Mouse (Mus musculus) hindbrain, embryonic 15.5 days (tissue): ENCODE measurements around the gene Med29. TPM values are rescaled to one million over a fixed set of nuclear protein-coding genes. Genes with fewer than 3 reads are reported as not detected.

Experiments used
- ATAC-seq: fragments of 200-750 bp; cut with Nextera tagmentation; 2 replicates; pipeline ENCODE4 v1.8.0; 2017; ENCODE audit warnings: low read depth, moderate number of reproducible peaks, moderate TSS enrichment; ENCODE audit not compliant: low FRiP score
- H3K27ac ChIP-seq: fragments of 300-500 bp; sonication (generic); replicated peaks from 2 replicates; pipeline ENCODE4 v1.5.1; 2015; ENCODE audit warnings: mild to moderate bottlenecking, inconsistent platforms
- H3K27me3 ChIP-seq: fragments of 300-500 bp; sonication (generic); 2 replicates; pipeline ENCODE4 v1.6.1; 2015; ENCODE audit warnings: control low read depth, inconsistent platforms
- H3K36me3 ChIP-seq: fragments of 300-500 bp; sonication (generic); 2 replicates; pipeline ENCODE4 v1.6.1; 2015; ENCODE audit warnings: control low read depth, inconsistent platforms
- H3K4me1 ChIP-seq: fragments of 300-500 bp; sonication (generic); replicated peaks from 2 replicates; pipeline ENCODE4 v1.6.1; 2015; ENCODE audit warnings: control low read depth, inconsistent platforms
- H3K4me2 ChIP-seq: fragments of 300-500 bp; sonication (generic); 2 replicates; pipeline ENCODE4 v1.6.1; 2015; ENCODE audit warnings: moderate library complexity, mild to moderate bottlenecking, inconsistent platforms
- H3K4me3 ChIP-seq: fragments of 300-500 bp; sonication (generic); 2 replicates; pipeline ENCODE4 v1.5.1; 2015; ENCODE audit warnings: mild to moderate bottlenecking, inconsistent platforms
- H3K9ac ChIP-seq: fragments of 300-500 bp; sonication (generic); 2 replicates; pipeline ENCODE4 v1.6.1; 2015; ENCODE audit warnings: inconsistent platforms
- H3K9me3 ChIP-seq: fragments of 300-500 bp; sonication (generic); 2 replicates; pipeline ENCODE4 v1.6.1; 2016; ENCODE audit warnings: control low read depth, inconsistent platforms
- WGBS: fragments of 180-500 bp; shearing (Covaris S2); methylation state at CpG from one replicate; pipeline ENCODE4 v1.1.7; 2015; 5-methylcytosine and 5-hydroxymethylcytosine counted together
- polyA plus RNA-seq: library from polyadenylated mRNA; unstranded; fragments of >200 nt; fragmentation: Nextera tagmentation; extraction: Ambion mirVana; gene quantifications from 2 replicates; pipeline ENCODE4 v1.2.1, GENCODE M21; 2015

The Med29 gene
- polyA plus RNA-seq, 1 experiment from 2014 or later = 46.6 TPM

- ATAC-seq = no peak
- peaks cover 17% of the 10 kb centered on the region for H3K4me1 ChIP-seq
- no peak overlapping the region for H3K4me2 ChIP-seq
- no peaks in the 10 kb centered on the region for H3K36me3 ChIP-seq
- 51% methylated on average over 7 of the region's 7 CpGs for WGBS
- no peak overlapping the region for H3K27ac ChIP-seq
- no peak overlapping the region for H3K4me3 ChIP-seq
- H3K9me3 ChIP-seq = no peaks in the 10 kb centered on the region
- H3K27me3 ChIP-seq = no peaks in the 10 kb centered on the region
- H3K9ac ChIP-seq = no peak overlapping the region
Observed at GRCm38 (mm10) chr7:28341381-28341780, 51.1 kb downstream of the Med29 start.

GRCm38 (mm10) chr7:28339213-28339917 lies 53.1 kb downstream of the Med29 start:
- 80% methylated on average over 19 of the region's 19 CpGs for WGBS
- ATAC-seq = no peak

GRCm38 (mm10) chr7:28338108-28338998 lies 54.2 kb downstream of the Med29 start, which contains the start of gene Supt5:
Gene Supt5 (minus strand): TSS chr7:28338746.
- peak within 1 kb of the TSS; percentile 61 for H3K4me2 ChIP-seq
- 0 out of 2 replicates have a peak, but pooled peaks cover 3% of the 10 kb centered on the region for H3K36me3 ChIP-seq
- peaks cover 25% of the 10 kb centered on the region for H3K4me1 ChIP-seq
- peak within 1 kb of the TSS; percentile 84 for H3K27ac ChIP-seq
- under 1% methylated on average over 77 of the region's 77 CpGs for WGBS
- peak within 1 kb of the TSS; percentile 79 for H3K4me3 ChIP-seq
- ATAC-seq = peak; percentile 99
- H3K27me3 ChIP-seq = no peaks in the 10 kb centered on the region
- H3K9me3 ChIP-seq = no peaks in the 10 kb centered on the region
- peak within 1 kb of the TSS; percentile 89 for H3K9ac ChIP-seq

More at GRCm38 (mm10) chr7:28339213-28339917, 53.1 kb downstream of the Med29 start:
- H3K27ac ChIP-seq = peak overlapping the region; percentile 82
- no peaks in the 10 kb centered on the region for H3K27me3 ChIP-seq
- H3K4me1 ChIP-seq = peaks cover 26% of the 10 kb centered on the region
- 0 out of 2 replicates have a peak, but pooled peaks cover 3% of the 10 kb centered on the region for H3K36me3 ChIP-seq
- no peaks in the 10 kb centered on the region for H3K9me3 ChIP-seq
- peak overlapping the region; percentile 79 for H3K4me3 ChIP-seq
- peak overlapping the region; percentile 61 for H3K4me2 ChIP-seq
- H3K9ac ChIP-seq = peak overlapping the region; percentile 89

Other genes with a start within 250 kb of the Med29 start
- gene Fbl, start 223.0 kb downstream of the Med29 start, polyA plus RNA-seq = 76.5 and 81.8 TPM in 2 replicates
- gene Dyrk1b, start 213.2 kb downstream of the Med29 start, polyA plus RNA-seq = 14.0 and 14.9 TPM in 2 replicates
- 19.9 and 23.7 TPM in 2 replicates for gene Eid2, start 124.8 kb downstream of the Med29 start, polyA plus RNA-seq
- gene Eid2b, start 115.0 kb downstream of the Med29 start, polyA plus RNA-seq = 38.4 and 38.7 TPM in 2 replicates
- gene Selenov, start 101.5 kb downstream of the Med29 start, polyA plus RNA-seq = 0.62 and 1.4 TPM in 2 replicates
- gene Dll3, start 90.5 kb downstream of the Med29 start, polyA plus RNA-seq = 18.4 and 26.9 TPM in 2 replicates
- 129 and 131 TPM in 2 replicates for gene Timm50, start 80.6 kb downstream of the Med29 start, polyA plus RNA-seq
- 94.0 and 104 TPM in 2 replicates for gene Supt5, start 54.0 kb downstream of the Med29 start, polyA plus RNA-seq
- 444 and 501 TPM in 2 replicates for gene Rps16, start 42.1 kb downstream of the Med29 start, polyA plus RNA-seq
- gene Plekhg2, start 20.1 kb downstream of the Med29 start, polyA plus RNA-seq = 26.8 and 27.6 TPM in 2 replicates
- 4.4 and 4.6 TPM in 2 replicates for gene Zfp36, start 12.5 kb downstream of the Med29 start, polyA plus RNA-seq
- gene Paf1, start 243 bp upstream of the Med29 start, polyA plus RNA-seq = 93.3 and 96.8 TPM in 2 replicates
- gene Gmfg, start 44.7 kb upstream of the Med29 start, polyA plus RNA-seq = 4.1 and 4.9 TPM in 2 replicates
- 20.3 and 25.5 TPM in 2 replicates for gene Lrfn1, start 59.3 kb upstream of the Med29 start, polyA plus RNA-seq
- gene Ifnl2, start 117.7 kb upstream of the Med29 start, polyA plus RNA-seq = not detected in 2 replicates
- gene Ifnl3, start 130.1 kb upstream of the Med29 start, polyA plus RNA-seq = not detected in 2 replicates
- not detected in 2 replicates for gene Sycn, start 148.2 kb upstream of the Med29 start, polyA plus RNA-seq
- gene Nccrp1, start 154.5 kb upstream of the Med29 start, polyA plus RNA-seq = 0.19 TPM in 1 of 2 replicates, not detected in the other
- gene Samd4b, start 205.4 kb upstream of the Med29 start, polyA plus RNA-seq = 23.3 and 28.1 TPM in 2 replicates
- gene Pak4, start 205.5 kb upstream of the Med29 start, polyA plus RNA-seq = 20.2 TPM in 2 replicates
- gene Acp7, start 238.6 kb upstream of the Med29 start, polyA plus RNA-seq = 0.29 and 0.33 TPM in 2 replicates